Mouse (Mus musculus) erythroblast, adult 5-6 weeks (primary cell): Measurements from ENCODE around the gene Atp2a2. TPM values are rescaled to one million over a fixed set of nuclear protein-coding genes. Genes with fewer than 3 reads are reported as not detected.
A peak's percentile ranks its signal among the peaks of the same experiment; 100 is the strongest.

Experiments
- ATAC-seq: replicated peaks from 2 replicates; pipeline ENCODE4 v1.8.0; 2016; ENCODE audit warnings: moderate number of reproducible peaks, mild to moderate bottlenecking, moderate TSS enrichment, inconsistent platforms; ENCODE audit not compliant: poor library complexity, low FRiP score, severe bottlenecking
- total RNA-seq, 2 experiments: library from RNA; stranded (forward) in 1 of 2; stranded (reverse) in 1 of 2; fragments of 150-400 nt in 1 of 2; fragments of 200-764, 138-1000 nt in 1 of 2; gene quantifications; 2 replicates each; pipeline versions ENCODE4 v1.2.3 to v1.2.4; 2015 to 2017; ENCODE audit warnings: low replicate concordance in 2 of 2

The Atp2a2 gene
- 20.2 and 37.4 TPM in 2 replicates for total RNA-seq (2015; ENCODE audit: low replicate concordance)
- 38.8 and 71.8 TPM in 2 replicates for total RNA-seq (2017; ENCODE audit: low replicate concordance)

DNA sequence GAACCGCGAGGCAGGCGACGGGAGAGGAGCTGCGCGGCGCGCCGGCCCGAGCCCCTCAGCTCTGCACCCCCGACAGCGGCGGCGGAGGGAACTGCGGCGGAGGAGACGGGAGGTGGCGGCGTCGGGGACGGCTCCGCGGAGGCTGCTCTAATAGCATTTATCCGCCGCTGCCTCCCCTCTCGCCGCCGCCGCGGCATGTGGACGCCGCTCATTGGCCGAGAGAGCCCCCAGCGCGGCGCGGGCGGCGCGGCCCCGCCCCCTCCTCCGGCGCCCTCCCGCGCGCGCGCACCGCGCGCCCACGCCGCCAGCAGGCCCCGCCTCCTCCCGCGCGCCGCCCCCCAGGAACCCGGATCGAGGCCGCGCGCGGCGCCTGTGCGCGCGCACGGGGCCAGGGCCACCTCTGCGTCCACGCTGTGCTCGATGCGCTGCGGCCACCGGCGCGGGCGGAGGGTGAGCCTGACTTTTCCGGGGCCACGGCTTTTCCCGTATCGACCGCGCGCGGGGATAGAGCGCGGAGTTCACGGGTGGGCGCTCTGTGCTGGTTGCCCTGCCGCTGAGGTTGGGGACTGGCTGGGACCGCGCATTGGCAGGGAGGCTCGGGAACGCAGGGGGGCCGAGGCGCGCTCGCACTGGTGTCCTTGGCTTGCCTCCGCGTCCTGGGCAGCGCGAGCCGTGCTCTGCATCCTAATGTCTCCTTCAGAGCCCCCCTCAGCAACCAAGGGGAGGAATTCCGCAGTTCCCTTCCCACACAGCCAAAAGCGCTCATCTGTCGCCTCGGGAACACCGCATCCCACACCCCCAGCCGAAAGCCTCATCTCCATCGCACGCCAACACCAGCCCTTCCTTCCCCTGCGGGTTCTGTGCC is at the start of gene Atp2a2:
Gene Atp2a2 (minus strand): TSS at position 149 of the 865 bp plus-strand sequence.
- peak; percentile 91 for ATAC-seq

DNA sequence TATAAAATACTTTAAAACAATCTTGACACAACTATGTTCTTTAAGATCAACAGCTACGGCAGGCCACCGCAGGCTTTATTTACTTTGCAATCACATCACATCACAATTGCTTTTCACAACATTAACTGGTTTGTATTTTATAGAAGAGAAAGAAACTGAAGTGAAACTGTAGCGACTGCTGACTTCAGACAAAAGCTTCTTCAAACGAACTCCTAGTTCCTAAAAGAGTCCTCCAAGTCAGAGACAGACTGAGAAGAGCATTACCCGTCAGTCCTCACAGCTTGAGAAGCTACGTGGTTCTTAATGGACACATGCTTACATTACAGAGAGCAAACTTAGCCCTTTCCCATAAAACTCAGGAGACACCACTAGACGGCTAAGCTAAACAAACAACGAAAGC is 48.4 kb upstream of the Atp2a2 start:
- ATAC-seq: no peak

DNA sequence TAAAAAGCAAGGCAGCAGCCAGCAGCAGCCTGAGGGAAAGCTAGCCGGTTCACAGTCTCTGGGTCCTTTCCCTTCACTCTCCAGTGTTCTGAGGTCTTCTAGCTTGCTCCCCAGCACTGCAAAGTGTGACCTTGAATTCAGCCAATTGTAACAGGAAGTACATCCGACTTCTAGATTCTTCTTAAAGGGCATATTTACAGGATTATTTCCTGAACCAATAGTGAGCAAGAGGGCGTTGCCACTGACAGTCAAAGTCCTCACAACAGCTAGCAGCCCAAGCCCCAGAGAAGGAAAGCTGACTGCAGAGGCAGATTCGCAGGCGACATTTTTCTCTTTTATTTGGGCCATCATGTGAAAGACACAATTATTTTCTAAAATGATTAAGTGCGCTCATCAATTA is 46.6 kb upstream of the Atp2a2 start:
- ATAC-seq: no peak

DNA sequence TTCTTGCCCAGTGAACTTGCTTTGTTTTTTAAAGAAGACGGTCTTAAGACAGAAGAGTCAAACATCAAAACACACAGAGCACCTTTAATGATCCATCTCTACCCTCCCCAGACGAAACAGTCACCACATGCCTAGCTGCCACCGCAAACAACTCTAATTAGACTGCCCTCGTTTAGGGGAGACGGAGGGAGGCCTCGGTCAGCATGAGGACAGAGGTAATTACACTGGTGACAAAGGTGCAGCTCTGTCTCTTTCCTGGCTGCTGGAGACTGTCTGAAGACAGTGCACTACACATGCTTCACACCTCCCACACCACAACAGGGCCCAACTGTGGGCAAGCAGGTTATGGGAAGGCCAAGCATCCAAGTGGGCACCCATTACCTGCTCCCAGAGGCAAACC is 45.8 kb upstream of the Atp2a2 start:
- no peak for ATAC-seq

DNA sequence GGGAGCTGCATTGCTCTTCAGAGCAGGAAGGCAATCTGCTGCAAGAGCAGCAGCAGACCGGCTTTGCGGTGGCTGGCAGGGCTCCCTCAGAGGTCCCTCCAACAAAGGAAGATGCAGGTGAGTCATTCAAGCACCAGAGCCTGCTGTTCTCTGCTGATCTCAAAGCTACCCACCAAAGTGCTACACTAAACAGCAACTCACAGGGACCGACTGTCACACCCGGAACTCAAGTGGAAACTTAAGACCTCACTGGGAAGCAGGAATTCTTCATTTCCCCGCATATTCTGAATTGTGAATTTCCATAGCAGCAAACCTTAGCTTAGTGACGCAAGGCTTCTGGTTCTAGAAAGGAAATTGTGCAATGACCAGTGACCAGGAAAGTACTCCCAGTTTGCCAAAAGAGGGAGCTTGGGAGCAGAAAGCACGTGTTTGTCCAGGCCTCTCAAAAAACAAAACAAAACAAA is 45.3 kb upstream of the Atp2a2 start:
- ATAC-seq: no peak

DNA sequence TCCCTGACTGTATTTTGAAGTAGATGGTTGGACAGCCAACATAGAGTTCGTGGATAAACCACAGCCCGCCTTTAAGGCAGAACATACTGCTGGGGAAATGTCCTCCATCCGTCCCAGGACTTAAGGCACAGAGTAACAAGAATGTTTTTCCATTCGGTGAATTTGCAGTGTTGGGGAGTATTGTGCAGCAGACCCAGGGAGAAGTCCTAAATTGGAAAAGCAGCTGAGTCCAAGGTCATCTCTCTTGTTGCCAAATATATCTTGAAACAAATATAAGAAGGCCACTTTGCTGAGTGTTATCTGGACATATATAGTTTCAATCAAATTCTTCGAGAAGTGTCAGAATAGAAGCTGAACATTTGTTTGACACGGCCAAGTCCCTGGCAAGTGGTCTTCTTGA is 41.4 kb upstream of the Atp2a2 start:
- ATAC-seq: no peak

DNA sequence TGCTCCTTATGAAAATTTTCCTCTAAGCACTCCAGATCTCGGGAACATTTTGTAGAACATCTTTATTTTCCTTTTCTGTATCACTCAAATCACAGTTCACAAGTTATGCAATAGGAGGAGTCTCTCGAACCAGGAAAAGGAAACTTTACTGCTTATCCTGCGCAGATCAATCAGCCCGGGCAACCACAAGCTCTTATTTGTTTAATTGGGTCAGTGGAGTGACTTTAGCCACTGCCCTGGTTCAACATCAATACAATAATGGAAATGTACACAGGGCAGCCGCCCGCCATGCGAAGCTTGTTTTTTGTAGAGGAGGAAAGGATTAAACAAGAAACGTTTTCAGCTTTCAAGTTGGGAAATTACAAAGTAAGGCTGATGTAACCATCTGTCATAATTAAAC is 39.8 kb upstream of the Atp2a2 start:
- ATAC-seq: no peak

DNA sequence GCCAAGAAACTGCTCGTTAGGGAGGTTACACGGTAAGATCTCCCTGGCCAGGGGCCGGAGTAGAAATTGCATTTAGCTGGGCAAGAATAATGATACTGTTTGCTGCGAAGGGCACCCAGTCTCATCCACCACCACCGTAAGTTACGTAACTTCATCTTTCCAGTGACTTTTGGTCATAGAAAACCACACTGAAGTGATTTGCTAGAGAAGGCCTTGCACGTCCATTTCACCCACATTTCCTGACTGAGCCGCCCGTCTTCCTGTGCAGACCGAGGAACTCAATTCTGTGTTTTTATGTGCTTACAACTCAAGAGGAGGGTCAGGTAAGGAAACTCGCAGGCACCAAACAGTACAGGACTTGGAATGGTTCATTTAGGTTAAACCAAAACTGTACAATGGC is 36.1 kb upstream of the Atp2a2 start:
- ATAC-seq: no peak

DNA sequence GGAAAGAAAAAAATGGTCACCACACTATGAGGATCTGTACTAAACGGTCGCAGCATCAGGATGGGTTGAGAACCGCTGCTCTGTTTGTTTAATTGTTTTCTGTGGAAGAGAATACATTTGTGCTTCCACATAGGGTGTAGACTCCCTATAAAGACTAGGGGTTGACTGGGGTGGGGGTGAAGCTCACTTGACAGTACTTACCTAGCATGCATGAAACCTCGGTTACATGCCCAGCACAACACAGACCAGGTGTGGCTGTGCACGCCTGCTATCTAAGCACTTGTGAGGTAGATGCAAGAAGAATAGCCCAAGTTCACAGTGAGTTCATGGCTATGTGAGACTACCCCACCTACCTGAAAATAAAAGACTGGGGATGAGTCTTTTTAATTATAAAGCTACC is 35.6 kb upstream of the Atp2a2 start:
- ATAC-seq: no peak

DNA sequence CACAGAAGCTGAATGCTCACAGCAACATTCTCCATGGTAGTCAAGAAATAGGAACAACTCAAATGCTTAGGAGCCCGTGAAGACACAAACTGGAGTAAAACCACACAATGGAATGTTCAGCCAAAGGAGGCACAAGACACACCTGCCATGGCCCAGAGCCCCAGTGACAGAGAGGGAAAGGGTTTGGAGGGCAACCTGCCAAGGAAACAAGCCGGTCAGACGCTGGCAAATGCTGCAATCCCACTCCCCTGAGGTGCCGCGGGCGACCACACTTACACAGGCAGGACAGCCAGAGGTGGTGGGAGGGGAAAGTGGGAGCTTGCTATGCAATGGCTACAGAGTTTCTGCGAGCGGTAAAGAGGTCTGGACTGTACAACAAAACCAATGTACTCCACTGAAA is 31.9 kb upstream of the Atp2a2 start:
- no peak for ATAC-seq

DNA sequence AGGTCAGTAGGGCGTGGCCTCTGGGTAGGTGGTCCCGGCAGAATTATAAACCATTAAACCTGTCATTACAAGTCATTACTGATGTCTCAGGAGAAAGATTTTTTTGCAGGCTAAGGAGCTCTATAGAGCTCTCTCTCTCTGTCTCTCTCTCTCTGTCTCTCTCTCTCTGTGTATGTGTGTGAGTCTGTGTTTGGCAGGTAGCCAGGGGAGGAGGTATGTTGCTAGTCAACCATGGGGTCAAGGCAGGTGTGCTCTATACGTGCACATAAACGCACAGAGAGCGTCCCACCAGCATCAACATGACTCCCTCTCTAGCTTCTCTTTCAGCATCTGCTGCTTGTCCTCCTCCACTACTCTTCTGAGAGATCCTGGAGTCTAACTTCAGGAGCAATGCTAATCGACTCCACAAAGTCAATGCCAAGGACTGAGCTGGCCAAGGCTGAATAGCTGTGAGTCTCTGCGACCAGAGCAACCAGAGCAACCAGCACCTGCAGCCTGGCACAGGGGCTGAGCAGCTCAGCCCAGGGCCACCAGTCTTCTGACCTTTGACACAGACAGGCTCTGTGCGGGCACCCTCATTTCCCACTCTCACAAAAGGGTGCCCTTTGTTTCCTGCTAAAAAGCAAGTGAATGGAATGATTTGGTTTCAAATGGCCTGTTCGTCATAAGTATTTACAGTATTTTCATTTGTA is 28.0 kb upstream of the Atp2a2 start:
- no peak for ATAC-seq

DNA sequence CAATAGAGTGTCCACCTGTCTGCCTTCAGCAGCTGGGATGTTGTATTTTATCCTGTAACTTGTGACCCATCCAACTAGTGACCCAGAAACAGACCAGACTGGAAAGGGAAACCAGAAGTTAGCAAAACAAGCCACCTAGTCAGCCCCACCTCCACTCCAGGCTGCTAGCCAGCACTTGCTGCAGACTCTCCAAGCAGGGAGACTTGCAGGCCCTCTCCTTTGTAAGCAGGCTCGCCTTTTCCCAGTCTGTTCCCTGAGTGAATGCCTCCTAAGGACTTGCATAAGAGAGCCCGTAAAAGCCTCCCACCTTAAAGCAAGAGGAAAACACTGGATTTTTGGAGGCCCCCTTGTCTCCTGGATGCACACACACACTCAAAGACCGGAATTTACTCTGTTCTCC is 27.3 kb upstream of the Atp2a2 start:
- no peak for ATAC-seq

DNA sequence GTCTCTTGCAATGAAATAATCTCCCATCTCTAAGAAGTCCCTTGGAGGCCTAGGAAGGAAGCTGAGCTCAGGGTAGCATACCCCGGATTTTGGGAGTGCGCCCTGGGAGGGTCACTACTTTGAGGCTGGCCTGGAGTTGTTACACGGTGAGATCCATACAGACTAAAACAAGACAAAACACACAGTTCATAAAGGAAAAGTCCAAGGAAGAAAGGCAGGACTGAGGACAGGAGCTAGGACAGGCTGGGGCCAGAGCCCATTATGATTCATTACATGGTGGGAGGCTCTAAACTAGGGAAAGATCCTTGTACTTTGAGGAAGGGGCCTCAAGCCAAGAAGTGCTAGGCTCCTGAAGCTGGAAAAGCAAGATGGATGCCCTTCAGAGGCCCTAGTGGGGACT is 26.6 kb upstream of the Atp2a2 start:
- no peak for ATAC-seq

DNA sequence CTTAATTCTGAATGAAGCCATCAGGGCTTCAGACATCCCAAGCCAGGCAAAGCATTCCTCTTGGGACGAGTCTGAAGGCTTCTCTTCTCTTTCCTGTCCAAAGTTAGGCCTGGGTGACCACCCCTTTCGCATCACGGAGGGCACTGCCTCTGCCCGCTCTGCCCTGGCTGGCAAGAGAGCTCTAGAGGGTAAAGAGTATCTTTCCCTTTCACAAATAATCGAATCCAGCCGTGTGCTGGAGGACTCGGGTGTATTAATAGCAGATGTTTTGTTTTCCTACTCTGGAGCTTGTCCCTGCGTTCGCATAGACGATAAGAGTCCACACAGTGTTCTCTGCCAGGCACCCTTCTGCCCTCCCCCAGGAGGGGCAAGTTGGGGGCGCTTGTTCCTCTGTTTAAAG is 25.7 kb upstream of the Atp2a2 start:
- no peak for ATAC-seq

DNA sequence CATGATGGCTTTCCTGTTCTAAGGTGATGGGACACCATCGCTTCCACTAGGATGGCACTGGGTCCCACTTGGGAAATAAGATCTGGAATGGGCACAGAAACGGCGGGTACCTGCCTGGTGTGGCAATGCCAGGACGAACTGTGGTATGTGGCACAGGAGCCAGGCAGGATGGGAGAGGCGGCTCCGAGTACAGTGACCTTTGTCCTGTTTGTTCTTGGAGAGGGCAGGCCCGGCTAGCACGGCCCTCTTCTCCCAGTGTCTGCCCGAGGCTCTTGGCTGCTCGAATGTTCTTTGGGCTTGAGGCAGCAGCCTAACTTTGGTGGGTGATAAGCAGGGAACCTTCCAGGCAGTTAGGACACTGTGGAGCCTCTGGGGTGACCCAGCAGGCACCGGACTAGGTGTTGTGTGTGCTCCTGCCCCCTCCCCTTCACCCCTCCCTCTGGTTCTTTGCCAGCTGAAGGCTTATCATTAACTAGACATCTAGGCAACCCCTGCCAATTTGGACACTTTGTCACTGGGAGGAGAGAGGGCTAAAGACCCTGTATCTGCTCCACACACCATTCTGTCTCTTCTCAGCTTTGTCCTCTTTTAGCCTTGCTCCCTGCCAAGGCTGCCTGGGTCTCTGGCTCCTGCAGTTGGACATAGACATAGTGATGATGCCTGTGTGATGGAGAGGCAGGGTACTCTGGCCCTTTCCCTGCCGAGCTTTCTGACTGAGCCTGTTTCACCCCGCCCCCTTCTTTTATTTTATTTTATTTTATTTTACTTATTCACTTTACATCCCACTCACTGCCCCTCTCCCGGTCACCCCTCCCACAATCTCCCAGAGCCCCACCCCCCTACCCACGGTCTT is 25.1 kb upstream of the Atp2a2 start:
- ATAC-seq: no peak

DNA sequence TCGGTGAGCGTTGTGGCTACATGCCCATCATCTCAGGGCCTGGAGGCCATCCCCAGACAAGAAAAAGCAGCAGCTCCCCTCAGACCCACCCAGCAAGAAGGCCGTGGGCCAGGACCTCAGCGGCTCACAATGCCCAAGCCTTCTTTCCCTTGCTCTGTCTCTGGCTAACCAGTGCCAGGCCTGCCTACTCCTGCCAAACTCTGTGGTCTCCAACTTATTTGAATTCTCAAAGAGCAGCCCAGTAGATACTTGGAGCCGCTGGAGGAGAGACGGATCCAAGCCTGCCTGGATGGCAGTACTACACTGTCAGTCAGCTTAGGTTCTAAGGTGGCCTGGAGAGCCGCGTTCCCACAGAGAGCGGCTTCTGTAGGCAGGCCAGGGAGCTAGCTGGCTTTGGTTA is 24.4 kb upstream of the Atp2a2 start:
- no peak for ATAC-seq

DNA sequence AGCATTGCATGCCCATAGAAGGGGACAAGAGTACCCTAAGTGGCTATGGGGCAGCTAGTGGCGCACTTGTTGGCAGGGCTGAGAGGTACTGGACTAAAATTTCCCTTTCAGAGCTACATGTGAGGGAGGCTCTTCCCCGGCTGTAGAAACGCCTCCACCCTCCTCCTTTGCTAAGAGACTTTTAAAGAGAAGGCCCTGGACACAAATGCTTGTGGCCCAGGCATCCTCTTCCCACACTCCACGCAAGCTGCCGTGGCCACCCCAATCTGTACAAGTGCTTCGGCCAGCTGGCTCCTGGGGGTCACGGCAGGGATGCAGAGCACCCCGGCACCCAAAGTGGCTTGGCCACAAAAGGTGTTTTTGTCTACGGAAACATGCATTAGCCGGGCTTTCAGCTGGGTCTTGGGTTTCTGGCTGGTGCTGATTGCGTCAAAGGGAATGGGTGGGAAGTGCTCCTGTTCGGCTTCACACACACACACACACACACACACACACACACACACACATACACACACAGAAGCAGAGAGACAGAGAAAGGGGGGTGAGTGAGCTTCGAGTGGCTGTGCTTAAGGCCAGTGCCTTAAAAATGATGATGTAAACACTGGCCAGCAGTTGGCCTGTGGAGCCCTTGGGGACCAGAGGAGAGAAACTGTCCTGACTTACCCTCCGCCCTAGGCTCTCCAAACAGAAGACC is 23.4 kb upstream of the Atp2a2 start:
- no peak for ATAC-seq

DNA sequence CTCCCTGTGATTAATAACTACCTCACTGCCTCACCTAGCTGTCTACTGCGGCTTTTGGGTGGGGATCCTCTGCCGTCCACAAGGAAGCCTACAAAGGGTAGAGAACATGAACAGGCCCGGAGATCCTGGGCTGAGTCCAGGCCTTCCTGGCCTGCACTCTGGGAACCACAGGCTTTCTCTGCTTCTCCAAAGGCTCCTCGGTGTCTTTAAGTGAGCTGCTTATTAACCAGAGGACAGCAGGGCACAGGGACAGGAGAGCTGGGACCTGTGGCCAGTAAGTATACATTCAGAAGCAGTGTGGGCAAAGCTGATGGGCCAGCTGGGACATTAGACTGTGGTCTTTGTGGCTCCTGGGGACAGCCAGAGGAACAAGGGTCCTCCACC is 22.8 kb upstream of the Atp2a2 start:
- no peak for ATAC-seq

DNA sequence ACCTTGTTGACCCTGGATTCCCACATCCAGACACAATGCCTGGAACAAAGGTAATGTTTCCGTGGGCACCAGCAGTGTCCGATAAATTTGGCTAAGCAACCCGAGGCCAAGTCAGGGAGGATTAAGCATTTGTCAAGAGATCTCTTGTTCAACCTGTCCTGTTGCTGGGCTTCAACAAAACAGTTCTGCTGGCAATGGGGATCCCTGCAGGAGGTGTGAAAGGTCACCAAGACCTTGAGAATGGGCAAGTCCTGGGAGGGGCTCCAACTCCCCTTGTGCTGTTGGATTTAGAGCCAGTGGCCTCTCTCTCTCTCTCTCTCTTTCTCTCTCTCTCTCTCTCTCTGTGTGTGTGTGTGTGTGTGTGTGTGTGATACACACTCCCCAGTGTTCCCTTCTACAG is 22.2 kb upstream of the Atp2a2 start:
- ATAC-seq: no peak

DNA sequence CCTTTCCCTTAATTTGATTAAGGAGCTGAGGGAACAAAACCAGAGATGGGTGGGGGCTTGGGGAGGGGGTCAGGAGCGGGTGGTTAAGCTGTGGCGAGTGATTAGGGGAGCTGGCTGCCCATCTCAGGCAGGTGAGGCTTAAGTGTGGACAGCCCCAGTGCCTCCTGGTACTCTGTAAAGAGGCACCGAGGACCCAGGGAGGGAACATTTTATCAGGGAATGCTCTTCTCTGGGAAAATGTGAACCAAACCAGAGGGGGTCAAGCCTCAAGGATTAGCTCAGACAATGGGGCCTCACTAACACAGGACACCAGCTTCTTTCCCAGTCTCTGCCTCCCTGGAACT is 19.1 kb upstream of the Atp2a2 start:
- no peak for ATAC-seq
